Mouse (Mus musculus): Measurements from ENCODE around the gene Gm49373.

GRCm38 (mm10) chr9:21021363-21021762 is 51.5 kb downstream of the Gm49373 start:
- no peak for TF ChIP-seq CTCF (IDR thresholded peaks at IDR 0.05; ENCODE audit: control insufficient read depth, insufficient read depth, insufficient read length)
- TF ChIP-seq MYOG (IDR thresholded peaks at IDR 0.05; ENCODE audit: control insufficient read depth, extremely low read depth, insufficient read length), result no peak
- TF ChIP-seq USF1 (IDR thresholded peaks at IDR 0.05; ENCODE audit: low read depth), result no peak
- no peak for TF ChIP-seq MAX (IDR thresholded peaks at IDR 0.05)
- TF ChIP-seq MYOD1 (IDR thresholded peaks at IDR 0.05; ENCODE audit: control insufficient read depth, insufficient read length, low read depth), result no peak
- TF ChIP-seq CEBPB (IDR thresholded peaks at IDR 0.05; ENCODE audit: low read depth), result no peak
